Comparison of ENCODE assay signal across 10 mouse cellular contexts in the genomic region with DNA sequence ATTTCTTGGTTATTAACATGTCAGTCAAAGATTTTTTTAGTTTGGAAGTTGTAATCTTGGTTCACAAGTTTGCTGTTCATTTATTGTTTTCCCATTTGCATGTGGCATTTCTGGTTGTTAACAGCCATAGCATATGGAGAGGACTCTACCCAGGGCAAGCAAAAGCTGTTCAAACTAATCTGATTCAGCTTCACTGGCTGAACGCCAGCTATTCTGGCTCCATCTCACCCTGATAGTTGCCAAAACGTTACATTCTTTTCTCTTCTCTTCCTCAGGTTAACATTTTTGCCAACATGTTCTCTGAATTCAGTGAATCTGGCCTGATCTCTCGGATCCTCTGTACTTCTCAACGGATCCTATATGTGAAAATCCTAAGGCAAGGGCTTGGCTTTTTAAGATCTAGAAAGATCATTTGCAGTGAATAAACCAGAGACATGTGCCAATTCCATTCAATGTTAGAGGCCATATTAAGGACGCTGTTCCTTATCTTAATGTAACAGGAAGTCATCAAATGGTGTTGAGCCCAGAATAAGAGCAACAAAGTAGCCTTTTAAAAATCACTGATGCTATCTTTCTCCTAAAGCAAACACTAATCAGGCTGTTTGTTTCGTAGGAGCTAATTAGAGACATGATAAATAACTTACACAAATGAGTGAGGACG.
DNase-seq lines count a peak whose midpoint lies in the region.
"Had no signal": no experiment of that assay in that cellular context is flagged by ENCODE, and none has a peak within 500 bp of the region (broad histone marks: within the 10 kb centered on the region; RNA-seq: fewer than 3 reads in every experiment).

No protein-coding gene starts in this region.

- DNase-seq in adrenal gland, adult 2 months = peak; percentile 15
- no peak for DNase-seq in adrenal gland, postnatal 4 days (ENCODE audit: low spot score in 2 of 2)
- DNase-seq in left cerebral cortex, postnatal 4 days = peak; percentile 71
- DNase-seq in left cerebral cortex, postnatal 36 days (ENCODE audit: low spot score in 2 of 2) = no peak
- peak; percentile 88 for DNase-seq in cerebellum, adult 11-12 months
- peak; percentile 19 to 47 for DNase-seq in layer of hippocampus, postnatal 10 days (ENCODE audit: low spot score in 2 of 2)
- no peak for DNase-seq in neural tube, embryonic 10.5 days (ENCODE audit: extremely low spot score, low spot score)
- no peak for DNase-seq in testis, postnatal 14 days (ENCODE audit: low spot score)
- DNase-seq: lung, postnatal 36 days; thymus, adult 18-20 months had no signal

- intact Hi-C loops in left cerebral cortex, postnatal 4 days (cut with DNase I) = no loop called here
- intact Hi-C loops in left cerebral cortex, postnatal 36 days (cut with DNase I) = no loop called here

Comparison
In these comparisons a context has a peak if more than half of its experiments do, and no peak if none do; other contexts are left out.
1. DNase-seq: peak in adrenal gland, adult 2 months (single experiment), left cerebral cortex, postnatal 4 days (single experiment), cerebellum, adult 11-12 months (single experiment) and layer of hippocampus, postnatal 10 days (2 of 2); none in adrenal gland, postnatal 4 days (0 of 2), left cerebral cortex, postnatal 36 days (0 of 2), neural tube, embryonic 10.5 days (single experiment) and testis, postnatal 14 days (single experiment).